Mouse (Mus musculus) cerebellum, adult 11-12 months (tissue): Measurements from ENCODE around the gene Pef1.

Experiments used
- DNase-seq: peaks from one replicate; pipeline ENCODE4 v3.0.0; 2022

Gene Pef1

DNA sequence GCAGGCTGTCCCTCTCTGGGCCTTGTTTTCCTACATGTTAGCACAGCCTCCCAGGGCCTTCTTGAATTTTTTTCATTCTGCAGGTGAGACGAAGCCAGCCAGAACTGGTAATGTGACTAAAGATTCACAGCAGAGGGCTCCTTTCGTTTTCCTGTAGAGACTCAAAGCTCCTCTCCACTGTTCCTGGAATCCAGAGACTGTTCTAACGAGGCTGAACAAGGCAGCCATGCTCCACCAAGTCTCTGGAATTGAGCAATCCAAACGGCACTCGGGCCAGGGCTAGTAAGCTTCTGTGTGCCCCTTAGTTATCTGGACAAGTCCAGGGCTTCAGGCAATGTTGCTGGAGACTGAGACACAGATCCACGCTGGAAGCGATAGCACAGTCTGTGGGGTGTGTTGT is 75.2 kb downstream of the Pef1 start:
- no peak for DNase-seq
